Mouse (Mus musculus) neural tube, embryonic 13.5 days (tissue): ENCODE measurements around the gene Fbxo21. TPM values are rescaled to one million over a fixed set of nuclear protein-coding genes. Genes with fewer than 3 reads are reported as not detected.

Experiments
- ATAC-seq: fragments of 200-750 bp; cut with Nextera tagmentation; 2 replicates; pipeline ENCODE4 v1.8.0; 2017; ENCODE audit warnings: low read depth, mild to moderate bottlenecking, moderate TSS enrichment, moderate library complexity
- H3K27ac ChIP-seq: fragments of 300-500 bp; sonication (generic); replicated peaks from 2 replicates; pipeline ENCODE4 v1.5.1; 2015; ENCODE audit warnings: moderate library complexity, mild to moderate bottlenecking, inconsistent platforms
- H3K27me3 ChIP-seq: fragments of 300-500 bp; sonication (generic); 2 replicates; pipeline ENCODE4 v1.6.1; 2015; ENCODE audit warnings: mild to moderate bottlenecking, inconsistent platforms
- H3K36me3 ChIP-seq: fragments of 300-500 bp; sonication (generic); 2 replicates; pipeline ENCODE4 v1.6.1; 2015; ENCODE audit warnings: mild to moderate bottlenecking, inconsistent platforms
- H3K4me1 ChIP-seq: fragments of 300-500 bp; sonication (generic); replicated peaks from 2 replicates; pipeline ENCODE4 v1.6.1; 2015; ENCODE audit warnings: inconsistent platforms
- H3K4me2 ChIP-seq: fragments of 300-500 bp; sonication (generic); 2 replicates; pipeline ENCODE4 v1.6.1; 2015; ENCODE audit warnings: inconsistent platforms, mild to moderate bottlenecking, moderate library complexity
- H3K4me3 ChIP-seq: fragments of 300-500 bp; sonication (generic); 2 replicates; pipeline ENCODE4 v1.5.1; 2015; ENCODE audit warnings: mild to moderate bottlenecking, inconsistent platforms
- H3K9ac ChIP-seq: fragments of 300-500 bp; sonication (generic); 2 replicates; pipeline ENCODE4 v1.6.1; 2015; ENCODE audit warnings: moderate library complexity, mild to moderate bottlenecking, inconsistent platforms
- H3K9me3 ChIP-seq: fragments of 300-500 bp; sonication (generic); 2 replicates; pipeline ENCODE4 v1.6.1; 2016; ENCODE audit warnings: inconsistent platforms
- WGBS: fragments of 180-500 bp; shearing (Covaris S2); methylation state at CpG from one replicate; pipeline ENCODE4 v1.1.7; 2015; 5-methylcytosine and 5-hydroxymethylcytosine counted together
- polyA plus RNA-seq: library from polyadenylated mRNA; unstranded; fragments of >200 nt; fragmentation: Nextera tagmentation; extraction: Ambion mirVana; gene quantifications from 2 replicates; pipeline ENCODE4 v1.2.1, GENCODE M21; 2015

Gene Fbxo21
- polyA plus RNA-seq, 1 experiment from 2014 or later, result 133 TPM

DNA sequence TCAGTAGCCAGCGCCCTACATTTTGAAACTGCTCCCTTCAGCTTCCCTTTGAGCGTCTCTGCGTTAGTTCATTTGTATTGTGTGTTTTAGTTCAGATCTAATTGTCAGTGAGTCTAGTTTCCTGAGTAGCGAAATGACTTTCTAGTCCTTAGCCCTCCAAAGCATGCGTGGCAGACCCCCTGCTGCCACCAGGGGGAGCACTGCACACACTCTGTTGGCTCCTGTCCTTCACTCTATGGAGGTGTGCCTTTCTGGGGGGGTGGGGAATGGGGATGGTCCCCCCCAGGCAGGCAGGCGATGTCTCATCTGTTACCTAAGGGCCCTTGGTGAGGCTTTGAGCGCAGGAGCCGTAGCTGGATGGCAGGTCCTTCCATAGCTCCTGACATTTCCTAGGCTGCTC is 28.1 kb downstream of the Fbxo21 start:
- no peaks in the 10 kb centered on the region for H3K9me3 ChIP-seq
- ATAC-seq, result no peak
- no peak overlapping the region for H3K9ac ChIP-seq
- H3K27ac ChIP-seq, result no peak overlapping the region
- H3K4me2 ChIP-seq, result no peak overlapping the region
- no peaks in the 10 kb centered on the region for H3K27me3 ChIP-seq
- no peaks in the 10 kb centered on the region; the same call in 1 of the 2 replicates for H3K4me1 ChIP-seq
- WGBS, result 81% methylated on average over 8 of the region's 8 CpGs
- no peak overlapping the region for H3K4me3 ChIP-seq
- peaks cover 98% of the 10 kb centered on the region for H3K36me3 ChIP-seq

- Histone ChIP-seq H3K27me3 (no peaks in the 10 kb centered on the region), H3K4me2 (no peak overlapping the region), H3K9ac (no peak overlapping the region), H3K27ac (no peak overlapping the region), H3K4me1 (peaks cover 7% of the 10 kb centered on the region), H3K9me3 (no peaks in the 10 kb centered on the region), H3K36me3 (peaks cover 94% of the 10 kb centered on the region), H3K4me3 (no peak overlapping the region)
- WGBS, result 92% methylated on average over 1 of the region's 1 CpGs
- no peak for ATAC-seq
Observed at GRCm38 (mm10) chr5:118005728-118006127, 29.2 kb downstream of the Fbxo21 start.

DNA sequence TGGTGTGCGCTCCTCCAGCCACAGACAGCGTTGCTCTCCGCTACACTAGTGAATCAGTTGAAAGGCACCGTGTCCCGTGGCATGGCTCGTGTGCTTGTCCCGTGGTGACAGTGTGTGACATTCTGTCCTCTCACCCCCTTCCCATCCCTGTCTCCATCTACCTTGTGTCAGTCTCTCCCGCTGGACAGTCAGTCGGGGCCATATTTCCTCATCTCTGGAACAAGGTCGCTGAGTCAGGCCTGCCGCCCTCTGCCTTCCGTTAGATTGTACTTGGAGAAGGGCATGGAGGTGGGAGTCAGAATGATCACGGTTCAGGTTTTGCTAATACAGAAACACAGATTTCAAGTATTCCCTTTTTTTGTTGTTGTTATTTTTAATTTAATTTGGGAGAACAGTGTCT is 31.8 kb downstream of the Fbxo21 start:
- H3K4me1 ChIP-seq, result peaks cover 23% of the 10 kb centered on the region
- H3K4me2 ChIP-seq, result no peak overlapping the region
- H3K9ac ChIP-seq, result no peak overlapping the region
- peaks cover 68% of the 10 kb centered on the region for H3K36me3 ChIP-seq
- no peak for ATAC-seq
- WGBS, result 93% methylated on average over 13 of the region's 13 CpGs
- H3K9me3 ChIP-seq, result no peaks in the 10 kb centered on the region
- H3K4me3 ChIP-seq, result no peak overlapping the region
- H3K27ac ChIP-seq, result no peak overlapping the region
- no peaks in the 10 kb centered on the region for H3K27me3 ChIP-seq

GRCm38 (mm10) chr5:118010872-118011271 is 34.3 kb downstream of the Fbxo21 start:
- Histone ChIP-seq H3K4me1 (peaks cover 41% of the 10 kb centered on the region), H3K36me3 (peaks cover 45% of the 10 kb centered on the region), H3K27me3 (no peaks in the 10 kb centered on the region), H3K4me3 (no peak overlapping the region), H3K9me3 (no peaks in the 10 kb centered on the region), H3K27ac (peak overlapping the region; percentile 63; the same call in 1 of the 2 replicates), H3K4me2 (no peak overlapping the region), H3K9ac (no peak overlapping the region; the same call in 1 of the 2 replicates)
- 85% methylated on average over 7 of the region's 7 CpGs for WGBS
- ATAC-seq, result no peak

DNA sequence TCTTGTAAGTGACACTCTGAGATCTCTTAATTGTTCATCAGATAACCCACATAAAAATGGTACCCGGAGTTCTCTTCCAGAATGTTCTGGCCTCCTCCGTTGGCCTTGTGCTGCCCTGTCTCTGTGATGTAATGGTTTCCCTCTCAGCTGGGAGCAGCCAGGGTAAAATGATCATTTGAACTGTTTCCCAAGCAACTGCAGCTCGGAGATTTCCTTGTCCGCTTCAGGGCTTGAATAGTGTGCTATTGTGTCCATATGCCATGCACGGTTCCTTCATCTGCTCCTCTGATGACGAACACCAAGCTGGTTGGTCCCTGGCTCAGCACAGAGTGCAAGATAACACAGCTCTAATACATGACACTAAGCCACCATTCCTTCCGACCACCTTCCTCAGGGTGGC is 35.3 kb downstream of the Fbxo21 start:
- peak overlapping the region; percentile 63; the same call in 1 of the 2 replicates for H3K27ac ChIP-seq
- peaks cover 35% of the 10 kb centered on the region for H3K36me3 ChIP-seq
- H3K4me3 ChIP-seq, result no peak overlapping the region
- H3K9ac ChIP-seq, result no peak overlapping the region
- H3K9me3 ChIP-seq, result no peaks in the 10 kb centered on the region
- peaks cover 41% of the 10 kb centered on the region for H3K4me1 ChIP-seq
- H3K27me3 ChIP-seq, result no peaks in the 10 kb centered on the region
- H3K4me2 ChIP-seq, result no peak overlapping the region
- WGBS, result 54% methylated on average over 7 of the region's 7 CpGs
- ATAC-seq, result no peak

GRCm38 (mm10) chr5:118015028-118015427 is 38.5 kb downstream of the Fbxo21 start:
- no peak overlapping the region for H3K27ac ChIP-seq
- no peak overlapping the region for H3K9ac ChIP-seq
- H3K9me3 ChIP-seq, result no peaks in the 10 kb centered on the region
- H3K4me3 ChIP-seq, result no peak overlapping the region
- H3K27me3 ChIP-seq, result no peaks in the 10 kb centered on the region
- ATAC-seq, result peak; percentile 37; the same call in 1 of the 2 replicates
- peaks cover 41% of the 10 kb centered on the region for H3K4me1 ChIP-seq
- H3K36me3 ChIP-seq, result peaks cover 6% of the 10 kb centered on the region
- H3K4me2 ChIP-seq, result no peak overlapping the region
- 16% methylated on average over 12 of the region's 12 CpGs for WGBS

- Histone ChIP-seq H3K36me3 (no peaks in the 10 kb centered on the region; the same call in 1 of the 2 replicates), H3K4me1 (peaks cover 34% of the 10 kb centered on the region), H3K9ac (no peak overlapping the region), H3K9me3 (no peaks in the 10 kb centered on the region), H3K4me3 (no peak overlapping the region), H3K4me2 (no peak overlapping the region), H3K27ac (no peak overlapping the region), H3K27me3 (no peaks in the 10 kb centered on the region)
- no peak for ATAC-seq
- WGBS, result 84% methylated on average over 2 of the region's 2 CpGs
Observed at GRCm38 (mm10) chr5:118015669-118016068, 39.1 kb downstream of the Fbxo21 start.

GRCm38 (mm10) chr5:118017527-118017926 is 41.0 kb downstream of the Fbxo21 start:
- 65% methylated on average over 5 of the region's 5 CpGs for WGBS

GRCm38 (mm10) chr5:118019905-118020304 is 43.4 kb downstream of the Fbxo21 start:
- Histone ChIP-seq H3K4me3 (no peak overlapping the region), H3K9me3 (no peaks in the 10 kb centered on the region), H3K9ac (no peak overlapping the region), H3K36me3 (no peaks in the 10 kb centered on the region), H3K27ac (no peak overlapping the region), H3K4me1 (peaks cover 8% of the 10 kb centered on the region), H3K27me3 (no peaks in the 10 kb centered on the region), H3K4me2 (no peak overlapping the region)
- ATAC-seq, result no peak
- 65% methylated on average over 11 of the region's 11 CpGs for WGBS

More at GRCm38 (mm10) chr5:118017527-118017926, 41.0 kb downstream of the Fbxo21 start:
- Histone ChIP-seq H3K4me1 (peaks cover 18% of the 10 kb centered on the region), H3K4me3 (no peak overlapping the region), H3K9me3 (no peaks in the 10 kb centered on the region), H3K4me2 (no peak overlapping the region), H3K9ac (no peak overlapping the region), H3K27ac (no peak overlapping the region), H3K36me3 (no peaks in the 10 kb centered on the region), H3K27me3 (no peaks in the 10 kb centered on the region)
- ATAC-seq, result no peak

DNA sequence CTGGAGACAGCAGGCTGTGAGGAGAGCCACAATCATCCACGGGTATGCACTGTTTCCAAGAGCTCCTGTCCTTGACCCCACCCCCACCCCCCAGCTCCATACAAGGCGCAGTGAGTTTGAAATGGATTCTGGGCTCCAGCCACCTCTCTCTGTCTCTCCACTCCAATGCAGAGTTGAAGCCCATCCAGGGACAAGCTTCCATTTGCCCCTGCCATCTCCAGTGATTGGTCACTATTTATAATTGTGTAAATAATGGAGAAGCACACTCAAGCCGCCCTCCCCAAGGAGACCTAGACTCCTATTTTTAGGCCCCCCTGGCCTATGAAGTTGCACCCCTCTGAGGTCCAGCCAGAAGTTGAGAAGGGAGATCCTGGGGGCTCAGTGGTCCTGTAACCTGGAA is 46.5 kb downstream of the Fbxo21 start:
- H3K27me3 ChIP-seq, result peaks cover 30% of the 10 kb centered on the region
- no peak for ATAC-seq
- WGBS, result 75% methylated on average over 3 of the region's 3 CpGs

GRCm38 (mm10) chr5:118025880-118026279 is 49.4 kb downstream of the Fbxo21 start:
- peak overlapping the region; percentile 95; the same call in 1 of the 2 replicates for H3K4me2 ChIP-seq
- WGBS, result 2% methylated on average over 12 of the region's 12 CpGs
- peaks cover 58% of the 10 kb centered on the region for H3K27me3 ChIP-seq
- no peak overlapping the region for H3K9ac ChIP-seq
- ATAC-seq, result no peak
- H3K4me1 ChIP-seq, result peaks cover 43% of the 10 kb centered on the region
- H3K27ac ChIP-seq, result no peak overlapping the region
- H3K9me3 ChIP-seq, result no peaks in the 10 kb centered on the region
- no peaks in the 10 kb centered on the region for H3K36me3 ChIP-seq
- no peak overlapping the region for H3K4me3 ChIP-seq

More for the DNA sequence above, 46.5 kb downstream of the Fbxo21 start:
- Histone ChIP-seq H3K27ac (no peak overlapping the region), H3K9me3 (no peaks in the 10 kb centered on the region), H3K36me3 (no peaks in the 10 kb centered on the region), H3K4me1 (peaks cover 26% of the 10 kb centered on the region), H3K4me2 (no peak overlapping the region), H3K4me3 (no peak overlapping the region), H3K9ac (no peak overlapping the region)

GRCm38 (mm10) chr5:118026343-118026742 is 49.8 kb downstream of the Fbxo21 start:
- Histone ChIP-seq H3K9me3 (no peaks in the 10 kb centered on the region), H3K4me3 (0 out of 2 replicates have a peak overlapping the region, but pooled peaks have one; percentile 65), H3K27me3 (peaks cover 62% of the 10 kb centered on the region), H3K36me3 (no peaks in the 10 kb centered on the region), H3K4me2 (peak overlapping the region; percentile 95), H3K4me1 (peaks cover 43% of the 10 kb centered on the region), H3K9ac (no peak overlapping the region), H3K27ac (no peak overlapping the region)
- WGBS, result 4% methylated on average over 13 of the region's 13 CpGs
- ATAC-seq, result no peak

- Histone ChIP-seq H3K4me2 (peak overlapping the region; percentile 95), H3K4me1 (peaks cover 43% of the 10 kb centered on the region), H3K9ac (peak overlapping the region; percentile 76), H3K4me3 (peak overlapping the region; percentile 65), H3K27me3 (peaks cover 63% of the 10 kb centered on the region), H3K27ac (no peak overlapping the region), H3K9me3 (no peaks in the 10 kb centered on the region), H3K36me3 (no peaks in the 10 kb centered on the region)
- peak; percentile 20; the same call in 1 of the 2 replicates for ATAC-seq
- under 1% methylated on average over 39 of the region's 39 CpGs for WGBS
Observed at GRCm38 (mm10) chr5:118027101-118027697, 50.7 kb downstream of the Fbxo21 start.
